Mouse (Mus musculus): ENCODE measurements around the gene Lingo2. TPM values are rescaled to one million over a fixed set of nuclear protein-coding genes. Genes with fewer than 3 reads are reported as not detected.
A peak's percentile ranks its signal among the peaks of the same experiment; 100 is the strongest.
"Not testable (repeated sequence)": the region's sequence is repeated elsewhere in the genome, so short reads cannot be mapped to it uniquely, and the experiment has no call there.

Lingo2 gene
- polyA plus RNA-seq, 1 experiment from 2014 or later = 67.8 TPM

GRCm38 (mm10) chr4:36288813-36289700, 662.5 kb downstream of the Lingo2 start:
- H3K9me3 ChIP-seq = no peaks in the 10 kb centered on the region
- ATAC-seq (ENCODE audit: low FRiP score, low read depth) = peak; percentile 96
- H3K4me3 ChIP-seq = peak overlapping the region; percentile 31
- peak overlapping the region; percentile 19; the same call in 1 of the 2 replicates for H3K9ac ChIP-seq
- H3K36me3 ChIP-seq = no peaks in the 10 kb centered on the region
- H3K27ac ChIP-seq (replicated peaks) = peak overlapping the region; percentile 69
- peak overlapping the region; percentile 60 for H3K4me2 ChIP-seq
- 11% methylated on average over 17 of the region's 17 CpGs for WGBS
- H3K27me3 ChIP-seq = no peaks in the 10 kb centered on the region
- H3K4me1 ChIP-seq (replicated peaks) = peaks cover 16% of the 10 kb centered on the region

GRCm38 (mm10) chr4:36262436-36263169, 688.9 kb downstream of the Lingo2 start:
- Histone ChIP-seq H3K4me3 (no peak overlapping the region), H3K4me1 (replicated peaks) (no peaks in the 10 kb centered on the region), H3K27ac (replicated peaks) (no peak overlapping the region), H3K36me3 (no peaks in the 10 kb centered on the region), H3K9ac (no peak overlapping the region), H3K27me3 (no peaks in the 10 kb centered on the region), H3K9me3 (no peaks in the 10 kb centered on the region), H3K4me2 (no peak overlapping the region)
- 86% methylated on average over 2 of the region's 2 CpGs for WGBS
- ATAC-seq (ENCODE audit: low FRiP score, low read depth) = no peak

- Histone ChIP-seq H3K9ac (no peak overlapping the region), H3K36me3 (no peaks in the 10 kb centered on the region), H3K27ac (replicated peaks) (0 out of 2 replicates have a peak overlapping the region, but pooled peaks have one; percentile 1), H3K4me1 (replicated peaks) (peaks cover 8% of the 10 kb centered on the region), H3K27me3 (no peaks in the 10 kb centered on the region), H3K4me3 (no peak overlapping the region), H3K9me3 (no peaks in the 10 kb centered on the region), H3K4me2 (peak overlapping the region; percentile 24; the same call in 1 of the 2 replicates)
- ATAC-seq (ENCODE audit: low FRiP score, low read depth) = no peak
- WGBS = 21% methylated on average over 7 of the region's 7 CpGs
Measured at GRCm38 (mm10) chr4:36186231-36186922, 765.2 kb downstream of the Lingo2 start.

GRCm38 (mm10) chr4:36183643-36184042, 767.9 kb downstream of the Lingo2 start:
- 47% methylated on average over 4 of the region's 4 CpGs for WGBS
- Histone ChIP-seq H3K27me3 (no peaks in the 10 kb centered on the region), H3K36me3 (no peaks in the 10 kb centered on the region), H3K4me1 (replicated peaks) (peaks cover 8% of the 10 kb centered on the region), H3K9ac (no peak overlapping the region), H3K9me3 (no peaks in the 10 kb centered on the region), H3K4me3 (no peak overlapping the region), H3K27ac (replicated peaks) (no peak overlapping the region), H3K4me2 (no peak overlapping the region)
- no peak for ATAC-seq (ENCODE audit: low FRiP score, low read depth)

GRCm38 (mm10) chr4:36170099-36170498, 781.4 kb downstream of the Lingo2 start:
- no peaks in the 10 kb centered on the region for H3K36me3 ChIP-seq
- WGBS = 40% methylated on average over 1 of the region's 1 CpGs
- H3K4me3 ChIP-seq = no peak overlapping the region
- H3K9me3 ChIP-seq = no peaks in the 10 kb centered on the region
- no peaks in the 10 kb centered on the region for H3K4me1 ChIP-seq (replicated peaks)
- ATAC-seq (ENCODE audit: low FRiP score, low read depth) = no peak
- no peak overlapping the region for H3K27ac ChIP-seq (replicated peaks)
- no peak overlapping the region for H3K9ac ChIP-seq
- H3K27me3 ChIP-seq = no peaks in the 10 kb centered on the region
- H3K4me2 ChIP-seq = no peak overlapping the region

GRCm38 (mm10) chr4:36131341-36131740, 820.2 kb downstream of the Lingo2 start:
- no peak overlapping the region for H3K4me2 ChIP-seq
- H3K4me3 ChIP-seq = no peak overlapping the region
- ATAC-seq (ENCODE audit: low FRiP score, low read depth) = no peak
- no peaks in the 10 kb centered on the region for H3K27me3 ChIP-seq
- H3K9ac ChIP-seq = no peak overlapping the region
- H3K27ac ChIP-seq (replicated peaks) = no peak overlapping the region
- H3K9me3 ChIP-seq = no peaks in the 10 kb centered on the region
- no peaks in the 10 kb centered on the region for H3K4me1 ChIP-seq (replicated peaks)
- no peaks in the 10 kb centered on the region for H3K36me3 ChIP-seq

- no peak overlapping the region for H3K9ac ChIP-seq
- no peaks in the 10 kb centered on the region for H3K36me3 ChIP-seq
- H3K4me3 ChIP-seq = no peak overlapping the region
- no peaks in the 10 kb centered on the region for H3K9me3 ChIP-seq
- no peaks in the 10 kb centered on the region for H3K4me1 ChIP-seq (replicated peaks)
- ATAC-seq (ENCODE audit: low FRiP score, low read depth) = no peak
- no peak overlapping the region for H3K4me2 ChIP-seq
- 87% methylated on average over 4 of the region's 4 CpGs for WGBS
- H3K27me3 ChIP-seq = no peaks in the 10 kb centered on the region
- H3K27ac ChIP-seq (replicated peaks) = no peak overlapping the region
Measured at GRCm38 (mm10) chr4:36095482-36095881, 856.1 kb downstream of the Lingo2 start.

GRCm38 (mm10) chr4:36081095-36081852, 870.3 kb downstream of the Lingo2 start:
- Histone ChIP-seq H3K9ac (no peak overlapping the region), H3K4me1 (replicated peaks) (no peaks in the 10 kb centered on the region), H3K4me3 (no peak overlapping the region), H3K36me3 (no peaks in the 10 kb centered on the region), H3K27me3 (no peaks in the 10 kb centered on the region), H3K27ac (replicated peaks) (no peak overlapping the region), H3K9me3 (no peaks in the 10 kb centered on the region), H3K4me2 (no peak overlapping the region)
- no peak for ATAC-seq (ENCODE audit: low FRiP score, low read depth)
- WGBS = 54% methylated on average over 3 of the region's 3 CpGs

GRCm38 (mm10) chr4:36078910-36079525, 872.5 kb downstream of the Lingo2 start:
- no peak overlapping the region for H3K27ac ChIP-seq (replicated peaks)
- 91% methylated on average over 6 of the region's 6 CpGs for WGBS
- H3K4me2 ChIP-seq = no peak overlapping the region
- no peak for ATAC-seq (ENCODE audit: low FRiP score, low read depth)
- H3K4me1 ChIP-seq (replicated peaks) = no peaks in the 10 kb centered on the region
- no peaks in the 10 kb centered on the region for H3K36me3 ChIP-seq
- no peaks in the 10 kb centered on the region for H3K9me3 ChIP-seq
- H3K27me3 ChIP-seq = no peaks in the 10 kb centered on the region
- H3K9ac ChIP-seq = no peak overlapping the region
- no peak overlapping the region for H3K4me3 ChIP-seq

- WGBS = 71% methylated on average over 1 of the region's 1 CpGs
- not testable (repeated sequence) for H3K4me1 ChIP-seq (replicated peaks); H3K36me3 ChIP-seq; H3K4me2 ChIP-seq; ATAC-seq (ENCODE audit: low FRiP score, low read depth); H3K4me3 ChIP-seq; H3K27me3 ChIP-seq; H3K9me3 ChIP-seq; H3K27ac ChIP-seq (replicated peaks); H3K9ac ChIP-seq
Measured at GRCm38 (mm10) chr4:36064701-36065100, 886.8 kb downstream of the Lingo2 start.

GRCm38 (mm10) chr4:36052791-36053376, 898.7 kb downstream of the Lingo2 start:
- no peaks in the 10 kb centered on the region for H3K9me3 ChIP-seq
- no peak overlapping the region for H3K4me2 ChIP-seq
- no peaks in the 10 kb centered on the region for H3K36me3 ChIP-seq
- H3K9ac ChIP-seq = no peak overlapping the region
- WGBS = 45% methylated on average over 6 of the region's 6 CpGs
- ATAC-seq (ENCODE audit: low FRiP score, low read depth) = no peak
- no peak overlapping the region for H3K4me3 ChIP-seq
- H3K27me3 ChIP-seq = no peaks in the 10 kb centered on the region
- no peak overlapping the region for H3K27ac ChIP-seq (replicated peaks)
- no peaks in the 10 kb centered on the region for H3K4me1 ChIP-seq (replicated peaks)

Data from hindbrain, embryonic 15.5 days (tissue).